Mouse (Mus musculus) midbrain, embryonic 15.5 days (tissue): ENCODE data around the gene Apip. TPM values are rescaled to one million over a fixed set of nuclear protein-coding genes. Genes with fewer than 3 reads are reported as not detected.

Experiments used
- ATAC-seq: fragments of 200-750 bp; cut with Nextera tagmentation; replicated peaks from 2 replicates; pipeline ENCODE4 v1.8.0; 2017; ENCODE audit warnings: moderate TSS enrichment
- H3K27ac ChIP-seq: fragments of 300-500 bp; sonication (generic); 2 replicates; pipeline ENCODE4 v1.5.1; 2015; ENCODE audit warnings: mild to moderate bottlenecking, inconsistent platforms
- H3K27me3 ChIP-seq: fragments of 300-500 bp; sonication (generic); replicated peaks from 2 replicates; pipeline ENCODE4 v1.6.1; 2015; ENCODE audit warnings: inconsistent platforms
- H3K36me3 ChIP-seq: fragments of 300-500 bp; sonication (generic); replicated peaks from 2 replicates; pipeline ENCODE4 v1.6.1; 2015; ENCODE audit warnings: inconsistent platforms
- H3K4me1 ChIP-seq: fragments of 300-500 bp; sonication (generic); 2 replicates; pipeline ENCODE4 v1.6.1; 2015; ENCODE audit warnings: inconsistent platforms
- H3K4me2 ChIP-seq: fragments of 300-500 bp; sonication (generic); 2 replicates; pipeline ENCODE4 v1.6.1; 2015; ENCODE audit warnings: inconsistent platforms, mild to moderate bottlenecking, moderate library complexity
- H3K4me3 ChIP-seq: fragments of 300-500 bp; sonication (generic); 2 replicates; pipeline ENCODE4 v1.5.1; 2015; ENCODE audit warnings: mild to moderate bottlenecking, inconsistent platforms
- H3K9ac ChIP-seq: fragments of 300-500 bp; sonication (generic); 2 replicates; pipeline ENCODE4 v1.6.1; 2015; ENCODE audit warnings: mild to moderate bottlenecking, inconsistent platforms
- H3K9me3 ChIP-seq: fragments of 300-500 bp; sonication (generic); 2 replicates; pipeline ENCODE4 v1.6.1; 2016; ENCODE audit warnings: inconsistent platforms
- whole genome bisulfite sequencing: fragments of 180-500 bp; shearing (Covaris S2); methylation state at CpG from one replicate; pipeline ENCODE4 v1.1.7; 2015; ENCODE audit warnings: mixed read lengths; 5-methylcytosine and 5-hydroxymethylcytosine counted together
- polyA plus RNA-seq: library from polyadenylated mRNA; unstranded; fragments of >200 nt; fragmentation: Nextera tagmentation; extraction: Ambion mirVana; gene quantifications from 2 replicates; pipeline ENCODE4 v1.2.1, GENCODE M21; 2015

Apip gene
- 46.2 and 47.7 TPM in 2 replicates for polyA plus RNA-seq

DNA sequence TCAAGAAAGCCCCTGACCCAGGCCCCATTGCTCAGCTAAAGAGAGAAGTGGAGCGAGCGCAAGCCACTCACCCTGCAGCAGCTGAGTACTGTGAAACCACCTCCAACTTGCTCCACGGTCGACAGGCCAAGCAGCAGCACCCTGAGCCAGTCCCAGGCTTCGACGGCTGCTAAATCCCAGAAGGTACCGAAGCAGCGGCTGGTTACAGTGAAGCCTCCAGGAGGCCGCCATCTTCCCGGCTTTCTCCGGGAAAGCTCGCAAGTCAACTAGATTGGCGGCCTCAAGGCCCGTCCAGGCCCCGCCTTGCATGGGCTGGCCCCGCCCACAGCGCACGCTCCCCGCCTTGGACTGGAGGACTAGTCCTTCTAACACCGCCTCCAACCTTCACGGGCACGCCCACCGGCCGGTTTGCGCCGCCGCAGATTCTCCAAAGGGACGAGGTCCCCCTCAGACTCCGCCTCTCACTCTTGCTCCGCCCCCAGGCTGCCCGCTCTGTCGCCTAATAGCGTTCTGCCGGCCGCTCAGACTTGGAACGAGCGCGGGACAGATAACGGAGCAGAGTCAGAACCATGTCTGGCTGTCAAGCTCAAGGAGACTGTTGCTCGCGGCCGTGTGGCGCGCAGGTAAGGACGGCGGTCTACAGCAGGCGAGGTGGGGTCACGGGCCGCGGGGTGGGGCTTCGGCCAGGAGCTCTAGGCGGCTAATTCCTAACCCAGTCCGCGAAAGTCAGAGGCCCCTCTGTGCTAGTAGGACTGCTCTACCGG is at the start of gene Apip, which contains the start of gene Pdhx:
Apip (plus strand) TSS at position 457 of the 764 bp plus-strand sequence.
Pdhx (minus strand) TSS at position 295 of the 764 bp plus-strand sequence.
- peak within 1 kb of the TSS; percentile 63 for H3K4me2 ChIP-seq
- WGBS, result under 1% methylated on average over 55 of the region's 55 CpGs
- H3K9ac ChIP-seq, result peak within 1 kb of the TSS; percentile 76
- no peaks in the 10 kb centered on the region for H3K27me3 ChIP-seq
- peak within 1 kb of the TSS; percentile 86 for H3K27ac ChIP-seq
- H3K36me3 ChIP-seq, result no peaks in the 10 kb centered on the region
- H3K4me3 ChIP-seq, result peak within 1 kb of the TSS; percentile 82
- ATAC-seq, result peak; percentile 99
- peaks cover 30% of the 10 kb centered on the region for H3K4me1 ChIP-seq
- no peaks in the 10 kb centered on the region for H3K9me3 ChIP-seq

GRCm38 (mm10) chr2:103037831-103038230 is 35.6 kb upstream of the Apip start:
- Histone ChIP-seq H3K27me3 (no peaks in the 10 kb centered on the region), H3K4me2 (no peak overlapping the region), H3K9me3 (no peaks in the 10 kb centered on the region), H3K36me3 (0 out of 2 replicates have a peak, but pooled peaks cover 8% of the 10 kb centered on the region), H3K4me3 (no peak overlapping the region), H3K4me1 (no peaks in the 10 kb centered on the region), H3K27ac (no peak overlapping the region), H3K9ac (no peak overlapping the region)
- ATAC-seq, result no peak
- 79% methylated on average over 4 of the region's 4 CpGs for WGBS

- ATAC-seq, result no peak
- no peaks in the 10 kb centered on the region for H3K4me1 ChIP-seq
- WGBS, result 65% methylated on average over 8 of the region's 8 CpGs
Measured at GRCm38 (mm10) chr2:103040896-103041295, 32.6 kb upstream of the Apip start.

DNA sequence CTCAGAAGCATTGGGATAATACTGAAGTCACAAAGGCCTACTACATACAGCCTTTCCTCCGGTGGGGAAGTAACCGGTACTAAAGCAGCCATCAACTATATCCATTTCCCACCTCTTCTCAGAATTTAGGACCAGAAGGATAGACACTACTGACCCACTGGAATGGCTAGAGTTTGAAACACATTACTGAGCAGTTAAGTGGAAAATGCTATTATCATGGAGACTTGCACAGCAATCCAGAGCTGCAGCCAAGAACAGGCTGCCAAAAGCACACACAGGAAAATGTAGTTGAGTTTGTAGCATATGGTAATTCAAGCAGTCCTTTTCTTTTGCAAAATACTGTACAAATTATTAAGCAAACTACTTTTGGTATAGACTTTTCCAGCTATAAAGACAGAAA is 28.2 kb upstream of the Apip start:
- H3K4me1 ChIP-seq, result no peaks in the 10 kb centered on the region
- 69% methylated on average over 2 of the region's 2 CpGs for WGBS
- H3K9me3 ChIP-seq, result no peaks in the 10 kb centered on the region
- H3K4me3 ChIP-seq, result no peak overlapping the region
- no peak overlapping the region for H3K27ac ChIP-seq
- H3K4me2 ChIP-seq, result no peak overlapping the region
- H3K9ac ChIP-seq, result no peak overlapping the region
- no peak for ATAC-seq
- no peaks in the 10 kb centered on the region for H3K27me3 ChIP-seq
- H3K36me3 ChIP-seq, result no peaks in the 10 kb centered on the region

More at GRCm38 (mm10) chr2:103040896-103041295, 32.6 kb upstream of the Apip start:
- no peak overlapping the region for H3K4me3 ChIP-seq
- no peaks in the 10 kb centered on the region for H3K27me3 ChIP-seq
- no peaks in the 10 kb centered on the region for H3K9me3 ChIP-seq
- no peak overlapping the region for H3K4me2 ChIP-seq
- no peak overlapping the region for H3K27ac ChIP-seq
- H3K9ac ChIP-seq, result no peak overlapping the region
- H3K36me3 ChIP-seq, result 0 out of 2 replicates have a peak, but pooled peaks cover 6% of the 10 kb centered on the region

GRCm38 (mm10) chr2:103051937-103052893 is 21.3 kb upstream of the Apip start:
- no peak overlapping the region for H3K27ac ChIP-seq
- WGBS, result 87% methylated on average over 19 of the region's 19 CpGs
- no peak for ATAC-seq

GRCm38 (mm10) chr2:103055820-103056219 is 17.7 kb upstream of the Apip start:
- no peak for ATAC-seq
- no peaks in the 10 kb centered on the region for H3K36me3 ChIP-seq
- H3K4me3 ChIP-seq, result no peak overlapping the region
- no peak overlapping the region for H3K9ac ChIP-seq
- no peak overlapping the region for H3K4me2 ChIP-seq
- H3K27me3 ChIP-seq, result no peaks in the 10 kb centered on the region
- no peak overlapping the region for H3K27ac ChIP-seq
- no peaks in the 10 kb centered on the region for H3K4me1 ChIP-seq
- 96% methylated on average over 6 of the region's 6 CpGs for WGBS
- H3K9me3 ChIP-seq, result no peaks in the 10 kb centered on the region

More at GRCm38 (mm10) chr2:103051937-103052893, 21.3 kb upstream of the Apip start:
- Histone ChIP-seq H3K36me3 (no peaks in the 10 kb centered on the region), H3K9ac (no peak overlapping the region), H3K9me3 (no peaks in the 10 kb centered on the region), H3K4me1 (no peaks in the 10 kb centered on the region), H3K4me3 (no peak overlapping the region), H3K4me2 (no peak overlapping the region), H3K27me3 (no peaks in the 10 kb centered on the region)

GRCm38 (mm10) chr2:103058266-103058665 is 15.2 kb upstream of the Apip start:
- no peaks in the 10 kb centered on the region for H3K27me3 ChIP-seq
- no peaks in the 10 kb centered on the region for H3K9me3 ChIP-seq

DNA sequence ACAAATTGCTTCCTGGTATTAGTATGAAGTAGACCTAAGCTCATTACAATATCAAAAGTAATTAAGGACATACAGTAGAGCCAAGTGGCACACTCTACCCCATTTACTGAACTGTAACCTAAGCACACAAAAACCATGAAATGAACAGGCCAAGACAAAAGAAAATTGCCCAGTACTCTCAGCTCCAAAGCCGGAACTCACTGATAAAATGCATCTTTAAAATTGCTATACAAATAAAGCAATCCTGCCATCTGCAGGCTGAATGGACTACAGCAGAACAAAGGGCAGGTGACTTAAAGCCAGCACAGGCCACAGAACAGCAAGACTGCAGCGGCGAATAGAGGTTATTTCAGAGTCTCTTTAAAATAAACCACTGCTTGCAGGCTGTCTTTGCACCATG is 10.6 kb upstream of the Apip start:
- no peak overlapping the region for H3K4me3 ChIP-seq
- H3K27ac ChIP-seq, result no peak overlapping the region
- peak; percentile 74 for ATAC-seq
- no peaks in the 10 kb centered on the region for H3K9me3 ChIP-seq
- H3K27me3 ChIP-seq, result no peaks in the 10 kb centered on the region
- H3K4me2 ChIP-seq, result no peak overlapping the region
- no peaks in the 10 kb centered on the region for H3K36me3 ChIP-seq
- WGBS, result 26% methylated on average over 3 of the region's 3 CpGs
- no peak overlapping the region for H3K9ac ChIP-seq
- peaks cover 5% of the 10 kb centered on the region; the same call in 1 of the 2 replicates for H3K4me1 ChIP-seq

More at GRCm38 (mm10) chr2:103058266-103058665, 15.2 kb upstream of the Apip start:
- Histone ChIP-seq H3K4me3 (no peak overlapping the region), H3K4me1 (peaks cover 5% of the 10 kb centered on the region; the same call in 1 of the 2 replicates), H3K36me3 (no peaks in the 10 kb centered on the region), H3K4me2 (no peak overlapping the region), H3K27ac (no peak overlapping the region), H3K9ac (no peak overlapping the region)
- WGBS, result 93% methylated on average over 3 of the region's 3 CpGs
- no peak for ATAC-seq

- Histone ChIP-seq H3K27me3 (no peaks in the 10 kb centered on the region), H3K4me2 (no peak overlapping the region), H3K27ac (no peak overlapping the region), H3K36me3 (no peaks in the 10 kb centered on the region), H3K9ac (no peak overlapping the region), H3K9me3 (no peaks in the 10 kb centered on the region), H3K4me1 (peaks cover 19% of the 10 kb centered on the region), H3K4me3 (no peak overlapping the region)
- ATAC-seq, result no peak
- WGBS, result 81% methylated on average over 8 of the region's 8 CpGs
Measured at GRCm38 (mm10) chr2:103066683-103067551, 6.6 kb upstream of the Apip start.

DNA sequence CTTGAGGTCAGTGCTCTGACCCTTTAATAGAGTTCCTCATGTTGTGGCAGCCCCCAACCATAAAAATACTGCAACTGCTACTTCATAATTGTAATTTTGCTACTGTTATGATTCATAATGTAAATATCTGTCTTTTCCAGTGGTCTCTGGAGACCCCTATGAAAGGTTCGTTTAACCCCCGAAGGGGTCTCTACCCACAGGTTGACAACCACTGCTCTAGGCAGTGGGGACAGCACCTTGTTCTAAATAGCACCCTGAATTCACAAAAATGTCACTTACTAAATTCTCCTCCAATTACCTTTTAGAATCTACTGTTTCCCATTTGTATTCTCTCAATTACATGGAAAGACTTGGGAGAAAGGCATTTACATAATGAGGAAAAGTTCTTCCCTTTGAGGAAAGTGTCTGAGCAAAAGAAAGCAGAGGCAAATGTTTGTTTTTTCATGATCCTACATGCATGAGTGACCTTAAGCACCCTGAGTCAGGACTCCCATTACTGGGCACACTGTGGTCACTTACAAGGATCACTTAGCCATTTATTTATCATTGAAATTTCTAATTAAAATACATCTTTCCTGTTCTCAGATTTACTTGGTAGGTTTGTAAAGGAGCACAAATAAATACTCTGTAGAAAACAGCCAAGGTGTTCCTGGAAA is 5.8 kb upstream of the Apip start:
- no peak overlapping the region for H3K9ac ChIP-seq
- H3K9me3 ChIP-seq, result no peaks in the 10 kb centered on the region
- H3K4me2 ChIP-seq, result no peak overlapping the region
- H3K4me3 ChIP-seq, result no peak overlapping the region
- H3K4me1 ChIP-seq, result peaks cover 27% of the 10 kb centered on the region
- H3K36me3 ChIP-seq, result no peaks in the 10 kb centered on the region
- H3K27me3 ChIP-seq, result no peaks in the 10 kb centered on the region
- no peak for ATAC-seq
- H3K27ac ChIP-seq, result no peak overlapping the region
- WGBS, result 95% methylated on average over 2 of the region's 2 CpGs

- Histone ChIP-seq H3K36me3 (no peaks in the 10 kb centered on the region), H3K4me1 (peaks cover 22% of the 10 kb centered on the region), H3K27ac (no peak overlapping the region), H3K4me3 (no peak overlapping the region), H3K4me2 (no peak overlapping the region), H3K27me3 (no peaks in the 10 kb centered on the region), H3K9ac (no peak overlapping the region), H3K9me3 (no peaks in the 10 kb centered on the region)
- no peak for ATAC-seq
- WGBS, result 93% methylated on average over 1 of the region's 1 CpGs
Measured at GRCm38 (mm10) chr2:103068602-103069001, 4.9 kb upstream of the Apip start.
